Mouse (Mus musculus) colon, adult 2 months (tissue): ENCODE data around the gene Irs1. TPM values are rescaled to one million over a fixed set of nuclear protein-coding genes. Genes with fewer than 3 reads are reported as not detected.

Experiments used
- polyA plus RNA-seq: library from polyadenylated mRNA; depleted of rRNA; stranded (reverse); fragments of >200 nt; gene quantifications from 2 replicates; pipeline ENCODE4 v1.2.3, GENCODE M21; 2012; rRNA removed

The Irs1 gene
- polyA plus RNA-seq = 3.6 and 4.1 TPM in 2 replicates

DNA sequence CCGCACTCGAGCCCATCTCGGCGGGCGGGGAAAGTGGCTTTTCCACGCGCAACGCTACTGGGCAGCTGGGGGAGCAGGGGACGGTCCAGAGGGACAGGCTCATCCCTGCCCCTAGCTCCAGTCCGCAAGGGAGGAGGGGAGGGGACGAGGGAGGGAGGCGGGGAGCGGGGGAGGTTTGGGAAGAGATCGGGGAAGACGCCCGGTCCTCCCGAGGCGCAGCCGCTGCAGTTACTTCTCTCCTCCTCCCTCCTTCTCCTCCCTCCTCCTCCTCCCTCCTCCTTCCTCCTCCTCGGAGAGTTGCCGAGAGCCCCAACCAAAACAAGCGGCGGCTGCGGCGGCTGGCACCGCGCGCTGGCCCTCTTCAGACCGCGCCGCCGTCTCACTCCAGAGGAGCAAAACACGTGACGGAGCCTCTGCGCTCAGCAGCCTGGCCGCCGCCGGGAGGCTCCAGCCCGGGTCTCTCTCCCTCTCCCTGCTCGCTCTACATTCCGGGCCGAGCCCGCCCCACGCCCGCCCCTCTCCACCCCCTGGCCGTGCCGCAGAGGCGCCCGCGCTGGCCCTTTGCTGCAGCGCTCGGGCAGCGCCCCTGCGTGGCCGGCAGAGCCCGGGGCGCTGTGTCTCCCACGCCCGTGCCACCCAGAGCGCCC, at the start of gene Irs1:
Gene Irs1, minus strand, starts transcription at position 266 of the 647 bp plus-strand sequence.

DNA sequence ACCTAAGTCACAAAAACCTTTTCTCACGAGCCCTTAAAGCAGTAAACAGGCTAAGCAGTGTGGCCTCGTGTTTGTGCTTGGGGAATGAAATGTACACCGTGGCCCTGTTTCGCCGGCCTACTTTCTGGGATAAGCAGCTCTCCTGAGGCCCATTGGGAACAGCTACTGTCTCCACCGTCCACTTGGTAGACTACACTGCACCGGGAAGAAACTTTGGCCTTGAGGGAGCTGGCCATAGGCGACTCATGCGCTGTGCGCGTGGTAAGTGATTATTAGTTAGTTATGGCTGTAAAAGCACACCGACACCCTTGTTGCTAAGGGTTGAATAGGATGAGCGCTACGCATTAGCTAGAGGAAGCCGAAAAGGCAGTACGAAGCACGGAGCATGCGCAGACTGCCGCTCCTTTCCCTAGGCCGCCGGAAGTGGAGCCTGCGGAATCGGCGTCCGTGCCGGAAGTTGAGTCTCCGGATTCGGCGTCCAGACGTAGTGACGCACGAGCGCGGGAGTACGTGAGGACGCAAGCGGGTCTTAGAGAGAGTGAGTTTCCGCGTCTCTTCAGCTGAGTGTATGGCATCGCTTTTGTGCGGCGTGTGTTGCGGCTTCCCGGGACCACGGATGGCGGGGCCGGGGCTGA, 25.0 kb upstream of the Irs1 start, which contains the start of gene Rhbdd1:
Gene Rhbdd1, plus strand, starts transcription at position 342 of the 635 bp plus-strand sequence.

DNA sequence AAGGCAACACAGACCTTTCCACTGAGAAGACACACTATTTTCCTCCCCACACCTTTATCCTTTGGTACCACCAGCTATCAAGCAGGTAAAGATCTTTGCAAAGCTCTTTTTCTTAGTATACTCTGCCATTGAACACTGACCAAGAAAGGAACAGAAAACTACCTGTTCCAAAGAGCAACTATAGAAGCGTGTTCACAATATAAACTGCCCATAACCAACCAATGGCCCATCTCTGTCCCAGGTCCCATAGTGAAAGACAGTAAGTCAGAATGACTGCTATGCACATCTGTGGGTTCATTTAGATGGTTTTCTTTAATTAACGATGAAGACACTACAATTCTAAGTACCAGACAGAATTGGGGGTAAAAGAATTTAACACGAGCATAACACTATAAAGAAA, 58.4 kb downstream of the Irs1 start, which contains the start of gene Gm9747:
Gene Gm9747, plus strand, starts transcription at position 301 of the 400 bp plus-strand sequence.

Other genes with a start within 250 kb of the Irs1 start
- gene Gm9747, start 58.3 kb downstream of the Irs1 start, polyA plus RNA-seq = not detected in 2 replicates
- gene Rhbdd1, start 25.0 kb upstream of the Irs1 start, polyA plus RNA-seq = 10.5 and 10.7 TPM in 2 replicates